Mouse (Mus musculus) embryonic facial prominence, embryonic 13.5 days (tissue): ENCODE measurements around the gene Duox2. TPM values are rescaled to one million over a fixed set of nuclear protein-coding genes. Genes with fewer than 3 reads are reported as not detected.
A peak's percentile ranks its signal among the peaks of the same experiment; 100 is the strongest.
"Not testable (repeated sequence)": the region's sequence is repeated elsewhere in the genome, so short reads cannot be mapped to it uniquely, and the experiment has no call there.

Source experiments
- ATAC-seq: fragments of 200-750 bp; cut with Nextera tagmentation; 2 replicates; pipeline ENCODE4 v1.8.0; 2017; ENCODE audit warnings: low read depth; ENCODE audit not compliant: insufficient number of reproducible peaks, insufficient read depth, low FRiP score, low TSS enrichment
- H3K27ac ChIP-seq: fragments of 300-500 bp; sonication (generic); 2 replicates; pipeline ENCODE4 v1.5.1; 2015; ENCODE audit warnings: moderate library complexity, mild to moderate bottlenecking, inconsistent platforms
- H3K27me3 ChIP-seq: fragments of 300-500 bp; sonication (generic); 2 replicates; pipeline ENCODE4 v1.6.1; 2015; ENCODE audit warnings: mild to moderate bottlenecking, inconsistent platforms
- H3K36me3 ChIP-seq: fragments of 300-500 bp; sonication (generic); 2 replicates; pipeline ENCODE4 v1.6.1; 2015; ENCODE audit warnings: mild to moderate bottlenecking, inconsistent platforms
- H3K4me1 ChIP-seq: fragments of 300-500 bp; sonication (generic); 2 replicates; pipeline ENCODE4 v1.6.1; 2015; ENCODE audit warnings: inconsistent platforms
- H3K4me2 ChIP-seq: fragments of 300-500 bp; sonication (generic); 2 replicates; pipeline ENCODE4 v1.6.1; 2015; ENCODE audit warnings: moderate library complexity, mild to moderate bottlenecking, inconsistent platforms
- H3K4me3 ChIP-seq: fragments of 300-500 bp; sonication (generic); 2 replicates; pipeline ENCODE4 v1.5.1; 2015; ENCODE audit warnings: mild to moderate bottlenecking, inconsistent platforms
- H3K9ac ChIP-seq: fragments of 300-500 bp; sonication (generic); 2 replicates; pipeline ENCODE4 v1.6.1; 2015; ENCODE audit warnings: mild to moderate bottlenecking, inconsistent platforms
- H3K9me3 ChIP-seq: fragments of 300-500 bp; sonication (generic); 2 replicates; pipeline ENCODE4 v1.6.1; 2016; ENCODE audit warnings: inconsistent platforms
- WGBS: fragments of 180-500 bp; shearing (Covaris S2); methylation state at CpG from one replicate; pipeline ENCODE4 v1.1.7; 2015; ENCODE audit warnings: mixed read lengths; 5-methylcytosine and 5-hydroxymethylcytosine counted together
- polyA plus RNA-seq: library from polyadenylated mRNA; unstranded; fragments of >200 nt; fragmentation: Nextera tagmentation; extraction: Ambion mirVana; gene quantifications from 2 replicates; pipeline ENCODE4 v1.2.1, GENCODE M21; 2015

Gene Duox2
- 0.14 TPM in 1 of 2 replicates, not detected in the other for polyA plus RNA-seq

GRCm38 (mm10) chr2:122298096-122298499 is at the start of gene Duox2:
Duox2 (minus strand) TSS chr2:122298449.
- no peaks in the 10 kb centered on the region for H3K9me3 ChIP-seq
- peak within 1 kb of the TSS; percentile 33 for H3K4me3 ChIP-seq
- ATAC-seq = no peak
- H3K27ac ChIP-seq = no peak within 1 kb of the TSS
- H3K36me3 ChIP-seq = no peaks in the 10 kb centered on the region
- H3K4me2 ChIP-seq = peak within 1 kb of the TSS; percentile 53
- H3K27me3 ChIP-seq = peaks cover 100% of the 10 kb centered on the region
- H3K4me1 ChIP-seq = peaks cover 44% of the 10 kb centered on the region
- WGBS = 4% methylated on average over 13 of the region's 13 CpGs
- no peak within 1 kb of the TSS for H3K9ac ChIP-seq

GRCm38 (mm10) chr2:122347257-122347656 is 49.0 kb upstream of the Duox2 start:
- Histone ChIP-seq H3K36me3 (no peaks in the 10 kb centered on the region), H3K27ac (no peak overlapping the region), H3K27me3 (no peaks in the 10 kb centered on the region), H3K4me1 (peaks cover 39% of the 10 kb centered on the region), H3K9ac (no peak overlapping the region), H3K9me3 (no peaks in the 10 kb centered on the region), H3K4me3 (no peak overlapping the region), H3K4me2 (no peak overlapping the region)
- WGBS = 90% methylated on average over 3 of the region's 3 CpGs
- ATAC-seq = no peak

DNA sequence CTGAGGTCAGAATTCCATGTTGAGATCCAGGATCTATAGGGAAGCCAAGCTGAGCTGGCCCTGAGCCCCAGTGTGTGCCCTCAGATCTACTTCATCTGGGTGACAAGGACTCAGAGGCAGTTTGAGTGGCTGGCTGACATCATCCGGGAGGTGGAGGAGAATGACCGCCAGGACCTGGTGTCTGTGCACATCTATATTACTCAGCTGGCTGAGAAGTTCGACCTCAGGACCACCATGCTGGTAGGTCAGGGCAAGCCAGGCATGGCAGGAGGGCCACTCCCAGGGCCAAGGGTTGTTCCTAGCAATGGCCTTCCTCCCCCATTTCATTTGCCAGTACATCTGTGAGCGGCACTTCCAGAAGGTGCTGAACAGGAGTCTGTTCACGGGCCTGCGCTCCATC is 47.9 kb upstream of the Duox2 start:
- not testable (repeated sequence) for H3K27me3 ChIP-seq, H3K4me3 ChIP-seq, H3K36me3 ChIP-seq, H3K9me3 ChIP-seq, H3K4me2 ChIP-seq, H3K9ac ChIP-seq, ATAC-seq
- WGBS = 96% methylated on average over 6 of the region's 6 CpGs
- Histone ChIP-seq H3K4me1 (peaks cover 29% of the 10 kb centered on the region), H3K27ac (peak overlapping the region; percentile 56; the same call in 1 of the 2 replicates)

- Histone ChIP-seq H3K27me3 (no peaks in the 10 kb centered on the region), H3K4me3 (no peak overlapping the region), H3K9ac (no peak overlapping the region), H3K27ac (peak overlapping the region; percentile 56; the same call in 1 of the 2 replicates), H3K4me1 (peaks cover 25% of the 10 kb centered on the region), H3K9me3 (no peaks in the 10 kb centered on the region), H3K4me2 (no peak overlapping the region), H3K36me3 (no peaks in the 10 kb centered on the region)
- ATAC-seq = no peak
- WGBS = 76% methylated on average over 6 of the region's 6 CpGs
Measured at GRCm38 (mm10) chr2:122345106-122345893, 47.1 kb upstream of the Duox2 start.

DNA sequence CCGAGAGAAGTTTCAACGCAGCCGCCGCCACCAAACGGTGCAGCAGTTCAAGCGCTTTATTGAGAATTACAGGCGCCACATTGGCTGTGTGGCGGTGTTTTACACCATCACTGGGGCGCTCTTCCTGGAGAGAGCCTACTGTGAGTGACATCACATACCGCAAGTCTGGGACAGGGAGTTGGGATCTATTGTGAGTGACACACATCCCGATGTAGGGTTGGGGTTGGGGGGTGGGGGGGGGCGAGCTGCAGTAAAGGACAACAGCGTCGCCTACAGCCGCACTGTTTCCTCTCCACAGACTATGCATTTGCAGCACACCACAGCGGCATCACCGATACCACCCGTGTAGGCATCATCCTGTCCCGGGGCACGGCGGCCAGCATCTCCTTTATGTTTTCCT is 39.0 kb upstream of the Duox2 start:
- H3K27me3 ChIP-seq = no peaks in the 10 kb centered on the region; the same call in 1 of the 2 replicates
- no peak overlapping the region for H3K4me3 ChIP-seq
- WGBS = 62% methylated on average over 21 of the region's 21 CpGs
- no peaks in the 10 kb centered on the region for H3K36me3 ChIP-seq
- no peak for ATAC-seq
- no peaks in the 10 kb centered on the region for H3K9me3 ChIP-seq
- peak overlapping the region; percentile 41 for H3K4me2 ChIP-seq
- H3K4me1 ChIP-seq = peaks cover 6% of the 10 kb centered on the region; the same call in 1 of the 2 replicates
- H3K27ac ChIP-seq = no peak overlapping the region
- H3K9ac ChIP-seq = no peak overlapping the region

GRCm38 (mm10) chr2:122334170-122334569 is 35.9 kb upstream of the Duox2 start:
- no peak overlapping the region for H3K4me3 ChIP-seq
- ATAC-seq = no peak
- 49% methylated on average over 3 of the region's 3 CpGs for WGBS
- H3K4me2 ChIP-seq = no peak overlapping the region
- H3K9me3 ChIP-seq = no peaks in the 10 kb centered on the region
- H3K27ac ChIP-seq = no peak overlapping the region
- 0 out of 2 replicates have a peak, but pooled peaks cover 6% of the 10 kb centered on the region for H3K4me1 ChIP-seq
- H3K36me3 ChIP-seq = no peaks in the 10 kb centered on the region
- no peaks in the 10 kb centered on the region; the same call in 1 of the 2 replicates for H3K27me3 ChIP-seq
- H3K9ac ChIP-seq = no peak overlapping the region

GRCm38 (mm10) chr2:122332222-122332621 is 34.0 kb upstream of the Duox2 start:
- no peaks in the 10 kb centered on the region for H3K27me3 ChIP-seq
- H3K4me1 ChIP-seq = 0 out of 2 replicates have a peak, but pooled peaks cover 2% of the 10 kb centered on the region
- H3K9ac ChIP-seq = no peak overlapping the region
- H3K4me3 ChIP-seq = no peak overlapping the region
- H3K27ac ChIP-seq = no peak overlapping the region
- no peak for ATAC-seq
- no peaks in the 10 kb centered on the region for H3K9me3 ChIP-seq
- no peaks in the 10 kb centered on the region for H3K36me3 ChIP-seq
- H3K4me2 ChIP-seq = no peak overlapping the region
- WGBS = 72% methylated on average over 3 of the region's 3 CpGs

- H3K36me3 ChIP-seq, H3K4me2 ChIP-seq, H3K27me3 ChIP-seq, H3K27ac ChIP-seq, H3K4me1 ChIP-seq, H3K4me3 ChIP-seq, H3K9ac ChIP-seq, ATAC-seq, H3K9me3 ChIP-seq: not testable (repeated sequence)
- 83% methylated on average over 6 of the region's 6 CpGs for WGBS
Measured at GRCm38 (mm10) chr2:122330317-122330716, 32.1 kb upstream of the Duox2 start.

GRCm38 (mm10) chr2:122327986-122328385 is 29.7 kb upstream of the Duox2 start:
- WGBS = 65% methylated on average over 3 of the region's 3 CpGs
- Histone ChIP-seq H3K4me3 (no peak overlapping the region), H3K9ac (no peak overlapping the region), H3K36me3 (no peaks in the 10 kb centered on the region), H3K4me1 (no peaks in the 10 kb centered on the region), H3K9me3 (no peaks in the 10 kb centered on the region), H3K27ac (no peak overlapping the region), H3K27me3 (no peaks in the 10 kb centered on the region), H3K4me2 (no peak overlapping the region)
- no peak for ATAC-seq

DNA sequence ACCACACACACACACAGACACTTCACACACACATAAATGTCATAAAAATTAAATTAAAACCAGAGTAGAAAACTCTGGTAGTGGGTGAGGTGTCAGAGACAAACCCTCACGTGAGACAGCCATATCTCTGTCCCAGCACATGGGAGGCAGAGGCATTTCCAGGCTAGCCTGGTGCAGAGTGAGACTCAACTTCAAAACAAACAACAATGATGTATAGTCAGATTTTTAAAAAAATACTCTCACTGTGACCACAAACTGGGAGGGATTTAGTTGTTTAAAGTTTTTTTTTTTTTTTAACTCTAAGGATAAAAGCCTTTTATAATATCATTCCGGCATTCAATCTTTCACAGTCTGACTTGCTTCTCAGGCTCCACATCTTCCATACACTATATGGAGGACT is 27.1 kb upstream of the Duox2 start:
- Histone ChIP-seq H3K9me3 (no peaks in the 10 kb centered on the region), H3K4me1 (no peaks in the 10 kb centered on the region), H3K27ac (no peak overlapping the region), H3K9ac (no peak overlapping the region), H3K27me3 (no peaks in the 10 kb centered on the region), H3K4me2 (no peak overlapping the region), H3K4me3 (no peak overlapping the region), H3K36me3 (no peaks in the 10 kb centered on the region)
- ATAC-seq = no peak
- WGBS = 49% methylated on average over 2 of the region's 2 CpGs

DNA sequence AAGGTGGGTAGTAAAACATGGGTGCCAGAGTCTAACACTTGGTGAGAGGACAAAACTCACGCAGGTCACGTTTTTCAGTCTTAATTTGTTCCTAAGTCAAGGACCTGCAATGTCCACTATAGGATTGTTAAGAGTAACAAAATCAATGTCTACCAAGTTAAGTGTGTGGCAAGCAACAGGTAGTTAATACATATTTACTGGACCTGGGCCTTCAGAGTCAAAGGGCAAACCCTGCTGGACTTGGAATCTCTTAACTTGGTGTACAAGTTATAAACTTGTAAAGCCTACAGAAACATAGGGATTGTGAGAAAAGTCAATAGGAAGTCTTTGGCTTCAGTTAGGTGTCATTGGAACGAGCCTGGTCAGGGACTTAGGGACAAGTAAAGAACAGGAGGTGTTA is 26.3 kb upstream of the Duox2 start:
- no peak overlapping the region for H3K4me2 ChIP-seq
- H3K4me1 ChIP-seq = no peaks in the 10 kb centered on the region
- H3K9ac ChIP-seq = no peak overlapping the region
- no peaks in the 10 kb centered on the region for H3K36me3 ChIP-seq
- H3K4me3 ChIP-seq = no peak overlapping the region
- H3K9me3 ChIP-seq = no peaks in the 10 kb centered on the region
- H3K27ac ChIP-seq = no peak overlapping the region
- ATAC-seq = no peak
- 80% methylated on average over 3 of the region's 3 CpGs for WGBS
- H3K27me3 ChIP-seq = no peaks in the 10 kb centered on the region

GRCm38 (mm10) chr2:122323960-122324359 is 25.7 kb upstream of the Duox2 start:
- ATAC-seq = no peak

More at GRCm38 (mm10) chr2:122323960-122324359, 25.7 kb upstream of the Duox2 start:
- no peaks in the 10 kb centered on the region for H3K36me3 ChIP-seq
- no peak overlapping the region for H3K4me2 ChIP-seq
- no peak overlapping the region for H3K9ac ChIP-seq
- H3K4me1 ChIP-seq = no peaks in the 10 kb centered on the region
- no peaks in the 10 kb centered on the region for H3K9me3 ChIP-seq
- no peak overlapping the region for H3K27ac ChIP-seq
- H3K27me3 ChIP-seq = no peaks in the 10 kb centered on the region
- H3K4me3 ChIP-seq = no peak overlapping the region
- 60% methylated on average over 3 of the region's 3 CpGs for WGBS
